Mouse (Mus musculus): Measurements from ENCODE around the gene Tpi1. TPM values are rescaled to one million over a fixed set of nuclear protein-coding genes. Genes with fewer than 3 reads are reported as not detected.

Gene Tpi1
- total and polyA plus RNA-seq, 2 experiments from 2014 or later = 338 to 354 TPM

- 85% methylated on average over 25 of the region's 28 CpGs for WGBS
- no peaks in the 10 kb centered on the region for H3K9me3 ChIP-seq (ENCODE audit: low read length)
- H3K27ac ChIP-seq (ENCODE audit: low read depth, low read length) = no peak overlapping the region
- H3K4me2 ChIP-seq (ENCODE audit: low read depth) = no peak overlapping the region
- no peak overlapping the region for H3K4me3 ChIP-seq (ENCODE audit: low read depth, low read length)
- H3K36me3 ChIP-seq (ENCODE audit: insufficient read depth) = peaks cover 25% of the 10 kb centered on the region; the same call in 1 of the 2 replicates
- ATAC-seq (no peak), DNase-seq (no peak)
- H3K9ac ChIP-seq = no peak overlapping the region
- H3K27me3 ChIP-seq (ENCODE audit: insufficient read depth, low read length) = no peaks in the 10 kb centered on the region
- TF ChIP-seq CTCF (IDR thresholded peaks at IDR 0.05; ENCODE audit: low read depth) = no peak
- H3K4me1 ChIP-seq (ENCODE audit: insufficient read depth) = peaks cover 14% of the 10 kb centered on the region
These were observed 44.6 kb upstream of the Tpi1 start for GRCm38 (mm10) chr6:124858561-124859318.

- Histone ChIP-seq H3K36me3 (ENCODE audit: insufficient read depth) (peaks cover 28% of the 10 kb centered on the region; the same call in 1 of the 2 replicates), H3K4me2 (ENCODE audit: low read depth) (peak overlapping the region; percentile 84), H3K9me3 (ENCODE audit: low read length) (no peaks in the 10 kb centered on the region), H3K4me1 (ENCODE audit: insufficient read depth) (peaks cover 14% of the 10 kb centered on the region), H3K4me3 (ENCODE audit: low read depth, low read length) (peak overlapping the region; percentile 70), H3K9ac (peak overlapping the region; percentile 98), H3K27me3 (ENCODE audit: insufficient read depth, low read length) (no peaks in the 10 kb centered on the region), H3K27ac (ENCODE audit: low read depth, low read length) (peak overlapping the region; percentile 98)
- ATAC-seq (no peak), DNase-seq (no peak)
- WGBS = 20% methylated on average over 26 of the region's 26 CpGs
- TF ChIP-seq CTCF (IDR thresholded peaks at IDR 0.05; ENCODE audit: low read depth) = no peak
These were observed 43.9 kb upstream of the Tpi1 start for GRCm38 (mm10) chr6:124857840-124858530.

GRCm38 (mm10) chr6:124856916-124857839 lies 43.1 kb upstream of the Tpi1 start, which contains the start of gene P3h3:
Gene P3h3, minus strand, starts transcription at chr6:124857752.
- Histone ChIP-seq H3K4me2 (ENCODE audit: low read depth) (peak within 1 kb of the TSS; percentile 84), H3K27ac (ENCODE audit: low read depth, low read length) (peak within 1 kb of the TSS; percentile 98), H3K9me3 (ENCODE audit: low read length) (no peaks in the 10 kb centered on the region), H3K4me1 (ENCODE audit: insufficient read depth) (peaks cover 7% of the 10 kb centered on the region), H3K27me3 (ENCODE audit: insufficient read depth, low read length) (no peaks in the 10 kb centered on the region), H3K36me3 (ENCODE audit: insufficient read depth) (peaks cover 33% of the 10 kb centered on the region; the same call in 1 of the 2 replicates), H3K9ac (peak within 1 kb of the TSS; percentile 98), H3K4me3 (ENCODE audit: low read depth, low read length) (peak within 1 kb of the TSS; percentile 70)
- ATAC-seq (peak; percentile 89), DNase-seq (peak; percentile 90)
- WGBS = 2% methylated on average over 78 of the region's 86 CpGs
- TF ChIP-seq CTCF (IDR thresholded peaks at IDR 0.05; ENCODE audit: low read depth) = peak; percentile 82

GRCm38 (mm10) chr6:124856321-124856720 lies 42.2 kb upstream of the Tpi1 start:
- no peak for TF ChIP-seq CTCF (IDR thresholded peaks at IDR 0.05; ENCODE audit: low read depth)
- Histone ChIP-seq H3K9me3 (ENCODE audit: low read length) (no peaks in the 10 kb centered on the region), H3K9ac (peak overlapping the region; percentile 98), H3K4me2 (ENCODE audit: low read depth) (peak overlapping the region; percentile 84), H3K36me3 (ENCODE audit: insufficient read depth) (peaks cover 32% of the 10 kb centered on the region; the same call in 1 of the 2 replicates), H3K4me3 (ENCODE audit: low read depth, low read length) (peak overlapping the region; percentile 70), H3K4me1 (ENCODE audit: insufficient read depth) (peaks cover 7% of the 10 kb centered on the region; the same call in 1 of the 2 replicates), H3K27me3 (ENCODE audit: insufficient read depth, low read length) (no peaks in the 10 kb centered on the region), H3K27ac (ENCODE audit: low read depth, low read length) (peak overlapping the region; percentile 98)
- DNase-seq (peak; percentile 84), ATAC-seq (peak; percentile 76)
- 7% methylated on average over 14 of the region's 14 CpGs for WGBS

- H3K36me3 ChIP-seq (ENCODE audit: insufficient read depth) = peaks cover 25% of the 10 kb centered on the region
- WGBS = 76% methylated on average over 12 of the region's 12 CpGs
- H3K27me3 ChIP-seq (ENCODE audit: insufficient read depth, low read length) = no peaks in the 10 kb centered on the region
- peaks cover 7% of the 10 kb centered on the region; the same call in 1 of the 2 replicates for H3K4me1 ChIP-seq (ENCODE audit: insufficient read depth)
- no peak for ATAC-seq
- H3K27ac ChIP-seq (ENCODE audit: low read depth, low read length) = no peak overlapping the region
- no peak overlapping the region for H3K4me3 ChIP-seq (ENCODE audit: low read depth, low read length)
- no peak overlapping the region for H3K4me2 ChIP-seq (ENCODE audit: low read depth)
- DNase-seq = no peak
- H3K9me3 ChIP-seq (ENCODE audit: low read length) = no peaks in the 10 kb centered on the region
- no peak overlapping the region for H3K9ac ChIP-seq
- TF ChIP-seq CTCF (IDR thresholded peaks at IDR 0.05; ENCODE audit: low read depth) = no peak
These were observed 40.6 kb upstream of the Tpi1 start for GRCm38 (mm10) chr6:124854647-124855046.

GRCm38 (mm10) chr6:124850535-124850934 lies 36.4 kb upstream of the Tpi1 start:
- WGBS = 59% methylated on average over 8 of the region's 8 CpGs
- no peaks in the 10 kb centered on the region for H3K27me3 ChIP-seq (ENCODE audit: insufficient read depth, low read length)
- H3K4me2 ChIP-seq (ENCODE audit: low read depth) = no peak overlapping the region
- H3K9me3 ChIP-seq (ENCODE audit: low read length) = no peaks in the 10 kb centered on the region
- H3K4me3 ChIP-seq (ENCODE audit: low read depth, low read length) = no peak overlapping the region
- no peak overlapping the region for H3K27ac ChIP-seq (ENCODE audit: low read depth, low read length)
- H3K36me3 ChIP-seq (ENCODE audit: insufficient read depth) = peaks cover 26% of the 10 kb centered on the region
- H3K4me1 ChIP-seq (ENCODE audit: insufficient read depth) = no peaks in the 10 kb centered on the region
- ATAC-seq (no peak), DNase-seq (no peak)
- no peak overlapping the region for H3K9ac ChIP-seq
- no peak for TF ChIP-seq CTCF (IDR thresholded peaks at IDR 0.05; ENCODE audit: low read depth)

Data from forebrain, postnatal 0 days (tissue).